10 mouse cellular contexts compared by ENCODE assay signal in the genomic region with DNA sequence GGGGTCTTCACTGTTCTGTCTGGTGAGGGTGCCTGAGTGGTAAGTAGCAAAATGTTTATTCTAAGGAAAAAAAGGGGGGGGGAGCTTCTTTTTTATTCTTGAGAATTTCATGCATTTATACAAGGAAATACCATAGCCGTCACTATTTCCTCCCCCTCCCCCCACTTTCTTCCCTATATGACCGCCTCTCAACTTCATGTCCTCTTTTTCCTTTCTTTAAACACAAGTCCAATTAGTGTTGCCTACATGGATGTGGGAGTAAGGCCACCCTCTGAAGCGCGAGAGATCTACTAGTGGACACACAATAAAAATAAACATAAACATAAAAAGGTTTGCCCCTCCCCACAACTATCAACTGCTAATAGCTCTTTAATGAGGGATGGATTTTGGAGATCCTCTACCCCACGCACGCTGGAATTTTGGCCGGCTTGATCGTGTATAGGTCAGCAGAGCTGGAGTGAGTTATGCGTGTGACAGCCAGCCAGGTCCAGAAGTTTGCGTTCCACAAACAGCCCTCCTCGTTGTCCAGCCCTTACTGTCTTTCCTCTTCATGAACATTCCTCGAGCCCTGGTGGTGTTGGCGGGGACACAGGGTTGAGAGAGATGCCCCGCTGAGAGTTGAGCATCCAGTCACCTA. TPM values are rescaled to one million over a fixed set of nuclear protein-coding genes. Genes with fewer than 3 reads are reported as not detected.
A peak's percentile ranks its signal among the peaks of the same experiment; 100 is the strongest.
DNase-seq lines count a peak whose midpoint lies in the region; ATAC-seq and TF ChIP-seq lines count a peak whose summit lies in the region.
"Had no signal": no experiment of that assay in that cellular context is flagged by ENCODE, and none has a peak within 500 bp of the region (broad histone marks: within the 10 kb centered on the region; RNA-seq: fewer than 3 reads in every experiment).

No protein-coding gene starts in this region.

- no peak for TF ChIP-seq CTCF in stomach, postnatal 0 days (IDR thresholded peaks at IDR 0.05; ENCODE audit: low read depth)

- H3K4me2 ChIP-seq in hindbrain, embryonic 11.5 days (replicated peaks; ENCODE audit: low read depth, low read length) = no peak overlapping the region
- 0 out of 2 replicates have a peak overlapping the region, but pooled peaks have one; percentile 20 for H3K4me2 ChIP-seq in stomach, embryonic 15.5 days
- no peak overlapping the region for H3K4me2 ChIP-seq in stomach, postnatal 0 days (replicated peaks; ENCODE audit: low read depth)
- H3K4me2 ChIP-seq in liver, embryonic 15.5 days = 0 out of 2 replicates have a peak overlapping the region, but pooled peaks have one; percentile 29
- 0 out of 2 replicates have a peak overlapping the region, but pooled peaks have one; percentile 11 for H3K4me2 ChIP-seq in stomach, embryonic 16.5 days (ENCODE audit: low read depth, low read length)

- peak; percentile 75 for ATAC-seq in hindbrain, embryonic 11.5 days (ENCODE audit: low FRiP score)
- no peak for ATAC-seq in stomach, embryonic 15.5 days (ENCODE audit: insufficient read depth, low FRiP score, low read depth)
- ATAC-seq in stomach, postnatal 0 days (ENCODE audit: low FRiP score, low TSS enrichment) = no peak
- ATAC-seq in liver, embryonic 15.5 days (ENCODE audit: insufficient read depth) = no peak
- no peak for ATAC-seq in stomach, embryonic 16.5 days (ENCODE audit: insufficient read depth, low FRiP score)
- no peak for ATAC-seq in activated CD4-positive, CD25-positive, alpha-beta regulatory T cell, adult 4 months

- H3K9ac ChIP-seq in hindbrain, embryonic 11.5 days (ENCODE audit: low read depth, low read length) = no peak overlapping the region
- H3K9ac ChIP-seq in stomach, embryonic 15.5 days = no peak overlapping the region
- no peak overlapping the region for H3K9ac ChIP-seq in stomach, postnatal 0 days (ENCODE audit: low read length)
- no peak overlapping the region for H3K9ac ChIP-seq in liver, embryonic 15.5 days
- no peak overlapping the region for H3K9ac ChIP-seq in stomach, embryonic 16.5 days (ENCODE audit: low read length)

- H3K4me3 ChIP-seq in hindbrain, embryonic 11.5 days (ENCODE audit: low read depth, low read length) = no peak overlapping the region
- H3K4me3 ChIP-seq in hindbrain, embryonic 10.5 days = no peak overlapping the region
- H3K4me3 ChIP-seq in stomach, embryonic 15.5 days (replicated peaks) = no peak overlapping the region
- no peak overlapping the region for H3K4me3 ChIP-seq in stomach, postnatal 0 days (ENCODE audit: low read depth, low read length)
- no peak overlapping the region for H3K4me3 ChIP-seq in liver, embryonic 15.5 days (replicated peaks)
- no peak overlapping the region for H3K4me3 ChIP-seq in stomach, embryonic 16.5 days (replicated peaks; ENCODE audit: low read length)

- H3K9me3 ChIP-seq in hindbrain, embryonic 11.5 days (ENCODE audit: control insufficient read depth, low read length) = no peaks in the 10 kb centered on the region
- H3K9me3 ChIP-seq in hindbrain, embryonic 10.5 days = no peaks in the 10 kb centered on the region
- H3K9me3 ChIP-seq in stomach, embryonic 15.5 days = no peaks in the 10 kb centered on the region
- H3K9me3 ChIP-seq in stomach, postnatal 0 days (ENCODE audit: control insufficient read depth, low read length) = no peaks in the 10 kb centered on the region
- no peaks in the 10 kb centered on the region for H3K9me3 ChIP-seq in liver, embryonic 15.5 days (replicated peaks)
- no peaks in the 10 kb centered on the region for H3K9me3 ChIP-seq in stomach, embryonic 16.5 days (replicated peaks; ENCODE audit: control insufficient read depth, low read length)

- H3K27ac ChIP-seq in hindbrain, embryonic 11.5 days (ENCODE audit: low read depth, low read length) = 0 out of 2 replicates have a peak overlapping the region, but pooled peaks have one; percentile 30
- no peak overlapping the region for H3K27ac ChIP-seq in hindbrain, embryonic 10.5 days
- H3K27ac ChIP-seq in stomach, embryonic 15.5 days = no peak overlapping the region
- H3K27ac ChIP-seq in stomach, postnatal 0 days (replicated peaks) = no peak overlapping the region
- H3K27ac ChIP-seq in liver, embryonic 15.5 days (replicated peaks) = no peak overlapping the region
- no peak overlapping the region for H3K27ac ChIP-seq in stomach, embryonic 16.5 days (ENCODE audit: low read length)

- WGBS in hindbrain, embryonic 11.5 days = 73% methylated on average over 14 of the region's 14 CpGs
- 88% methylated on average over 14 of the region's 14 CpGs for WGBS in hindbrain, embryonic 10.5 days
- 70% methylated on average over 14 of the region's 14 CpGs for WGBS in stomach, embryonic 15.5 days
- WGBS in stomach, postnatal 0 days = 66% methylated on average over 14 of the region's 14 CpGs
- WGBS in liver, embryonic 15.5 days (ENCODE audit: insufficient replicate concordance) = 63% methylated on average over 14 of the region's 14 CpGs
- 69% methylated on average over 14 of the region's 14 CpGs for WGBS in stomach, embryonic 16.5 days

- no peaks in the 10 kb centered on the region for H3K36me3 ChIP-seq in hindbrain, embryonic 11.5 days (ENCODE audit: control insufficient read depth, insufficient read depth, low read length)
- no peaks in the 10 kb centered on the region for H3K36me3 ChIP-seq in hindbrain, embryonic 10.5 days
- H3K36me3 ChIP-seq in stomach, embryonic 15.5 days = no peaks in the 10 kb centered on the region
- H3K36me3 ChIP-seq in stomach, postnatal 0 days (ENCODE audit: control insufficient read depth, insufficient read depth, low read length) = no peaks in the 10 kb centered on the region
- no peaks in the 10 kb centered on the region for H3K36me3 ChIP-seq in liver, embryonic 15.5 days (replicated peaks)
- no peaks in the 10 kb centered on the region for H3K36me3 ChIP-seq in stomach, embryonic 16.5 days (ENCODE audit: control insufficient read depth, insufficient read depth, low read length)

- no peak for TF ChIP-seq EP300 in stomach, postnatal 0 days (optimal IDR thresholded peaks at IDR 0.05)

- H3K27me3 ChIP-seq in hindbrain, embryonic 11.5 days (ENCODE audit: control insufficient read depth, insufficient read depth, low read length) = no peaks in the 10 kb centered on the region
- H3K27me3 ChIP-seq in hindbrain, embryonic 10.5 days (ENCODE audit: insufficient read depth, poor library complexity, severe bottlenecking) = no peaks in the 10 kb centered on the region
- no peaks in the 10 kb centered on the region for H3K27me3 ChIP-seq in stomach, embryonic 15.5 days (replicated peaks)
- H3K27me3 ChIP-seq in stomach, postnatal 0 days (ENCODE audit: control insufficient read depth, insufficient read depth, low read length) = no peaks in the 10 kb centered on the region
- no peaks in the 10 kb centered on the region for H3K27me3 ChIP-seq in liver, embryonic 15.5 days
- H3K27me3 ChIP-seq in stomach, embryonic 16.5 days (ENCODE audit: control insufficient read depth, insufficient read depth, low read length) = no peaks in the 10 kb centered on the region

- H3K4me1 ChIP-seq in hindbrain, embryonic 11.5 days (replicated peaks; ENCODE audit: control insufficient read depth, insufficient read depth, low read length) = no peaks in the 10 kb centered on the region
- peaks cover 4% of the 10 kb centered on the region; the same call in 1 of the 2 replicates for H3K4me1 ChIP-seq in hindbrain, embryonic 10.5 days (replicated peaks)
- no peaks in the 10 kb centered on the region for H3K4me1 ChIP-seq in stomach, embryonic 15.5 days
- H3K4me1 ChIP-seq in stomach, postnatal 0 days (replicated peaks; ENCODE audit: control insufficient read depth, insufficient read depth) = no peaks in the 10 kb centered on the region
- H3K4me1 ChIP-seq in liver, embryonic 15.5 days (replicated peaks) = 0 out of 2 replicates have a peak, but pooled peaks cover 3% of the 10 kb centered on the region
- no peaks in the 10 kb centered on the region for H3K4me1 ChIP-seq in stomach, embryonic 16.5 days (ENCODE audit: control insufficient read depth, insufficient read depth, low read length)

- DNase-seq in hindbrain, embryonic 11.5 days (ENCODE audit: low spot score) = no peak
- no peak for DNase-seq in hindbrain, embryonic 10.5 days (ENCODE audit: low spot score)
- DNase-seq in stomach, postnatal 0 days (ENCODE audit: low spot score) = no peak
- no peak for DNase-seq in embryo, embryonic 11 days
- DNase-seq: cerebellum, adult 11-12 months; heart, postnatal 4 days had no signal

RNA-seq across cellular contexts. Expression of a gene that starts 24.7 kb away (rescaled TPM):
- 63.6 and 73.6 TPM in 2 replicates for polyA plus RNA-seq in hindbrain, embryonic 11.5 days (2014; fragmentation: Nextera tagmentation; extraction: Ambion mirVana)
- polyA plus RNA-seq in hindbrain, embryonic 10.5 days (2016; fragmentation: Nextera tagmentation; extraction: Ambion mirVana) = 54.4 and 62.7 TPM in 2 replicates
- 46.6 and 47.7 TPM in 2 replicates for polyA plus RNA-seq in stomach, embryonic 15.5 days (2015; fragmentation: Nextera tagmentation; extraction: Ambion mirVana)
- polyA plus RNA-seq in stomach, postnatal 0 days (2015; fragmentation: Nextera tagmentation; extraction: Ambion mirVana) = 31.1 and 35.3 TPM in 2 replicates
- 25.3 and 25.5 TPM in 2 replicates for polyA plus RNA-seq in liver, embryonic 15.5 days (2015; fragmentation: Nextera tagmentation; extraction: Ambion mirVana)
- 47.5 and 48.9 TPM in 2 replicates for polyA plus RNA-seq in stomach, embryonic 16.5 days (2015; fragmentation: Nextera tagmentation; extraction: Ambion mirVana)
- 10 to 100 TPM; 42.1 to 49.2 TPM for polyA plus RNA-seq in activated CD4-positive, CD25-positive, alpha-beta regulatory T cell, adult 4 months (2017; shearing (Covaris generic))

RNA-seq across cellular contexts. Expression of a gene that starts 42.5 kb away (rescaled TPM):
- polyA plus RNA-seq in hindbrain, embryonic 11.5 days (2014; fragmentation: Nextera tagmentation; extraction: Ambion mirVana) = 1.1 and 1.3 TPM in 2 replicates
- polyA plus RNA-seq in hindbrain, embryonic 10.5 days (2016; fragmentation: Nextera tagmentation; extraction: Ambion mirVana) = 1.5 and 2.9 TPM in 2 replicates
- 1.7 and 2.4 TPM in 2 replicates for polyA plus RNA-seq in stomach, embryonic 15.5 days (2015; fragmentation: Nextera tagmentation; extraction: Ambion mirVana)
- 3.1 and 3.9 TPM in 2 replicates for polyA plus RNA-seq in stomach, postnatal 0 days (2015; fragmentation: Nextera tagmentation; extraction: Ambion mirVana)
- polyA plus RNA-seq in liver, embryonic 15.5 days (2015; fragmentation: Nextera tagmentation; extraction: Ambion mirVana) = 2.7 and 3.1 TPM in 2 replicates
- polyA plus RNA-seq in stomach, embryonic 16.5 days (2015; fragmentation: Nextera tagmentation; extraction: Ambion mirVana) = 2.1 and 2.6 TPM in 2 replicates
- under 1 TPM in 1 of 2 experiments, not detected in 1; 0.33 TPM for polyA plus RNA-seq in activated CD4-positive, CD25-positive, alpha-beta regulatory T cell, adult 4 months (2017; shearing (Covaris generic))

Comparison
In these comparisons a context has a peak if more than half of its experiments do, and no peak if none do; other contexts are left out.
1. H3K4me2 ChIP-seq: peak in stomach, embryonic 15.5 days (single experiment), liver, embryonic 15.5 days (single experiment) and stomach, embryonic 16.5 days (single experiment); none in hindbrain, embryonic 11.5 days (single experiment) and stomach, postnatal 0 days (single experiment).